ENCODE assay signal across 14 mouse cellular contexts in genomic region chr17:33798306-33798705, GRCm38 (mm10). TPM values are rescaled to one million over a fixed set of nuclear protein-coding genes. Genes with fewer than 3 reads are reported as not detected.
A peak's percentile ranks its signal among the peaks of the same experiment; 100 is the strongest.
DNase-seq lines count a peak whose midpoint lies in the region; ATAC-seq and TF ChIP-seq lines count a peak whose summit lies in the region.
"Had no signal": no experiment of that assay in that cellular context is flagged by ENCODE, and none has a peak within 500 bp of the region (broad histone marks: within the 10 kb centered on the region; RNA-seq: fewer than 3 reads in every experiment).

No protein-coding gene starts in this region.

- H3K9ac ChIP-seq in heart, adult 2 months (ENCODE audit: low read depth, low read length): no peak overlapping the region
- no peak overlapping the region for H3K9ac ChIP-seq in MEL (ENCODE audit: control insufficient read depth, low read depth, low read length, poor library complexity, severe bottlenecking)
- H3K9ac ChIP-seq: forebrain, embryonic 15.5 days; hindbrain, embryonic 15.5 days had no signal

- no peaks in the 10 kb centered on the region for H3K79me2 ChIP-seq in heart, adult 2 months (replicated peaks; ENCODE audit: control insufficient read depth, insufficient read depth, low read length)
- no peaks in the 10 kb centered on the region for H3K79me2 ChIP-seq in MEL (ENCODE audit: control insufficient read depth, insufficient read depth, low read length, poor library complexity)

- TF ChIP-seq CTCF in heart, adult 2 months (IDR thresholded peaks at IDR 0.05): peak; percentile 72
- TF ChIP-seq CTCF in left cerebral cortex, adult 2 months (IDR thresholded peaks at IDR 0.05): peak; percentile 46
- peak in 2 of 3 experiments; percentile 16 to 38; a peak in 3 of 6 replicates for TF ChIP-seq CTCF in MEL (IDR thresholded peaks at IDR 0.05 in 2 of 3, conservative IDR thresholded peaks at IDR 0.05 in 1 of 3; ENCODE audit: control insufficient read depth in 1 of 3, insufficient read depth in 1 of 3, low read depth in 2 of 3, low read length in 3 of 3, poor library complexity in 1 of 3, severe bottlenecking in 1 of 3)

- H3K4me1 ChIP-seq in heart, adult 2 months (ENCODE audit: control insufficient read depth, insufficient read depth, low read length): peaks cover 1% of the 10 kb centered on the region; the same call in 1 of the 2 replicates
- no peaks in the 10 kb centered on the region for H3K4me1 ChIP-seq in heart, embryonic 10.5 days
- H3K4me1 ChIP-seq in MEL (ENCODE audit: control insufficient read depth in 1 of 2, insufficient read depth in 2 of 2, low read length in 2 of 2): no peaks in the 10 kb centered on the region; a peak in 1 of 4 replicates
- H3K4me1 ChIP-seq: forebrain, embryonic 15.5 days; hindbrain, embryonic 15.5 days had no signal

- H3K4me3 ChIP-seq in heart, adult 2 months: no peak overlapping the region
- no peak overlapping the region for H3K4me3 ChIP-seq in heart, embryonic 10.5 days
- H3K4me3 ChIP-seq in left cerebral cortex, adult 2 months: no peak overlapping the region
- H3K4me3 ChIP-seq in MEL (ENCODE audit: control insufficient read depth in 1 of 2, insufficient read depth in 1 of 2, low read depth in 2 of 2, low read length in 2 of 2): no peak overlapping the region
- H3K4me3 ChIP-seq: forebrain, embryonic 15.5 days; hindbrain, embryonic 15.5 days had no signal

- TF ChIP-seq RAD21 in MEL (IDR thresholded peaks at IDR 0.05; ENCODE audit: low read depth, low read length): peak; percentile 52

- H3K9me3 ChIP-seq in heart, embryonic 10.5 days: no peaks in the 10 kb centered on the region
- no peaks in the 10 kb centered on the region for H3K9me3 ChIP-seq in MEL (replicated peaks; ENCODE audit: insufficient read depth, low read length)
- H3K9me3 ChIP-seq: forebrain, embryonic 15.5 days; hindbrain, embryonic 15.5 days had no signal

- 0 out of 2 replicates have a peak, but pooled peaks have one; percentile 29 for TF ChIP-seq EP300 in heart, adult 2 months (IDR thresholded peaks at IDR 0.05; ENCODE audit: insufficient read depth, low read depth, low read length)
- TF ChIP-seq EP300 in MEL (IDR thresholded peaks at IDR 0.05; ENCODE audit: low read depth in 1 of 2, low read length in 2 of 2): no peak

- H3K27me3 ChIP-seq in heart, adult 2 months (ENCODE audit: control insufficient read depth, insufficient read depth, low read length): no peaks in the 10 kb centered on the region
- H3K27me3 ChIP-seq in heart, embryonic 10.5 days (ENCODE audit: insufficient read depth, poor library complexity, severe bottlenecking): peaks cover 58% of the 10 kb centered on the region
- no peaks in the 10 kb centered on the region for H3K27me3 ChIP-seq in MEL (ENCODE audit: control insufficient read depth in 1 of 2, insufficient read depth in 2 of 2, low read length in 2 of 2)
- H3K27me3 ChIP-seq: forebrain, embryonic 15.5 days; hindbrain, embryonic 15.5 days had no signal

- no peak for TF ChIP-seq POLR2A in heart, adult 2 months (IDR thresholded peaks at IDR 0.05; ENCODE audit: insufficient read depth, low read depth, low read length)
- no peak for TF ChIP-seq POLR2A in MEL (IDR thresholded peaks at IDR 0.05; ENCODE audit: control insufficient read depth in 1 of 2, insufficient read depth in 1 of 2, low read depth in 1 of 2, low read length in 2 of 2, poor library complexity in 1 of 2)

- H3K27ac ChIP-seq in heart, adult 2 months: no peak overlapping the region
- H3K27ac ChIP-seq in heart, embryonic 10.5 days: no peak overlapping the region
- no peak overlapping the region for H3K27ac ChIP-seq in left cerebral cortex, adult 2 months
- no peak overlapping the region for H3K27ac ChIP-seq in MEL (ENCODE audit: control insufficient read depth, low read depth, low read length)
- H3K27ac ChIP-seq: forebrain, embryonic 15.5 days; hindbrain, embryonic 15.5 days had no signal

- WGBS in heart, adult 2 months: 21% methylated on average over 3 of the region's 3 CpGs
- WGBS in heart, embryonic 10.5 days: 42% methylated on average over 3 of the region's 3 CpGs

- 0 out of 2 replicates have a peak, but pooled peaks cover 1% of the 10 kb centered on the region for H3K36me3 ChIP-seq in heart, adult 2 months (ENCODE audit: control insufficient read depth, insufficient read depth, low read length)
- H3K36me3 ChIP-seq in heart, embryonic 10.5 days: no peaks in the 10 kb centered on the region
- H3K36me3 ChIP-seq in MEL (ENCODE audit: control insufficient read depth in 1 of 2, insufficient read depth in 2 of 2, low read length in 2 of 2): no peaks in the 10 kb centered on the region
- H3K36me3 ChIP-seq: forebrain, embryonic 15.5 days; hindbrain, embryonic 15.5 days had no signal

- no peak for DNase-seq in heart, adult 2 months
- DNase-seq in heart, embryonic 10.5 days (ENCODE audit: low spot score): no peak
- DNase-seq in left cerebral cortex, adult 2 months (ENCODE audit: extremely low spot score in 1 of 2, low spot score in 2 of 2): no peak
- no peak for DNase-seq in left cerebral cortex, adult 8-10 months (ENCODE audit: low spot score in 2 of 2)
- no peak for DNase-seq in MEL (ENCODE audit: low read depth, low spot score)
- peak; percentile 72 for DNase-seq in lung, postnatal 10 days
- no peak for DNase-seq in adrenal gland, adult 8-10 months
- DNase-seq: adrenal gland, postnatal 10 days; cerebellum, adult 2 months; layer of hippocampus, postnatal 36 days; thymus, postnatal 14 days had no signal

- intact Hi-C loops in heart, adult 2 months (cut with DNase I): no loop called here
- intact Hi-C loops in left cerebral cortex, adult 2 months (cut with DNase I): loop anchor here (2.0 kb wide), 1 partner anchor 54 kb away; no protein-coding TSS in a partner anchor

- ATAC-seq in activated CD4-positive, CD25-positive, alpha-beta regulatory T cell, adult 4 months: no peak
- ATAC-seq: forebrain, embryonic 15.5 days had no signal

RNA-seq across cellular contexts. Expression of gene Kank3, which starts 12.0 kb away (rescaled TPM):
- 10 to 100 TPM; 54.6 to 61.0 TPM for total RNA-seq in heart, adult 2 months (2021)
- 139 and 168 TPM in 2 replicates for polyA plus RNA-seq in heart, adult 2 months (2012; rRNA removed)
- 37.1 and 47.9 TPM in 2 replicates for polyA plus RNA-seq in heart, embryonic 10.5 days (2016; fragmentation: Nextera tagmentation; extraction: Ambion mirVana)
- total RNA-seq in left cerebral cortex, adult 2 months (2021): 10 to 100 TPM; 32.3 to 38.7 TPM
- 10 to 100 TPM; 27.6 to 33.8 (median 31.5) TPM for total RNA-seq in left cerebral cortex, adult 8-10 months (2022)
- total RNA-seq in MEL (2012; rRNA removed): 5.0 and 5.2 TPM in 2 replicates
- polyA plus RNA-seq in MEL (2012; ENCODE audit: insufficient read depth in 1 of 2, insufficient read length in 2 of 2, low read depth in 1 of 2, low replicate concordance in 2 of 2, missing spikeins in 1 of 2): 1 to 10 TPM in 1 of 2 experiments, not detected in 1; 5.5 TPM
- polyA plus RNA-seq in activated CD4-positive, CD25-positive, alpha-beta regulatory T cell, adult 4 months (2017; shearing (Covaris generic)): 1 to 10 TPM; 1.9 to 3.3 TPM
- 100 to 1,000 TPM in 3 of 4 experiments, 10 to 100 TPM in 1; 69.8 to 130 (median 111) TPM for total RNA-seq in adrenal gland, adult 8-10 months (2022)

RNA-seq across cellular contexts. Expression of gene Angptl4, which starts 16.7 kb away (rescaled TPM):
- 1 to 10 TPM; 4.7 to 7.2 TPM for total RNA-seq in heart, adult 2 months (2021)
- polyA plus RNA-seq in heart, adult 2 months (2012; rRNA removed): 13.2 and 18.9 TPM in 2 replicates
- 7.4 and 19.8 TPM in 2 replicates for polyA plus RNA-seq in heart, embryonic 10.5 days (2016; fragmentation: Nextera tagmentation; extraction: Ambion mirVana)
- total RNA-seq in left cerebral cortex, adult 2 months (2021): 1 to 10 TPM; 3.4 to 4.3 TPM
- 1 to 10 TPM; 2.3 to 3.2 (median 2.5) TPM for total RNA-seq in left cerebral cortex, adult 8-10 months (2022)
- 11.7 and 13.5 TPM in 2 replicates for total RNA-seq in MEL (2012; rRNA removed)
- 10 to 100 TPM in 1 of 2 experiments, not detected in 1; 15.8 TPM for polyA plus RNA-seq in MEL (2012; ENCODE audit: insufficient read depth in 1 of 2, insufficient read length in 2 of 2, low read depth in 1 of 2, low replicate concordance in 2 of 2, missing spikeins in 1 of 2)
- polyA plus RNA-seq in activated CD4-positive, CD25-positive, alpha-beta regulatory T cell, adult 4 months (2017; shearing (Covaris generic)): 1 to 10 TPM; 3.7 to 4.8 TPM
- 10 to 100 TPM; 37.2 to 78.4 (median 46.3) TPM for total RNA-seq in adrenal gland, adult 8-10 months (2022)

RNA-seq across cellular contexts. Expression of gene Rps28, which starts 26.1 kb away (rescaled TPM):
- total RNA-seq in heart, adult 2 months (2021): 100 to 1,000 TPM; 683 to 757 TPM
- 329 and 480 TPM in 2 replicates for polyA plus RNA-seq in heart, adult 2 months (2012; rRNA removed)
- 576 and 657 TPM in 2 replicates for polyA plus RNA-seq in heart, embryonic 10.5 days (2016; fragmentation: Nextera tagmentation; extraction: Ambion mirVana)
- total RNA-seq in left cerebral cortex, adult 2 months (2021): 100 to 1,000 TPM; 600 to 661 TPM
- 100 to 1,000 TPM; 672 to 810 (median 775) TPM for total RNA-seq in left cerebral cortex, adult 8-10 months (2022)
- total RNA-seq in MEL (2012; rRNA removed): 3,378 and 3,556 TPM in 2 replicates
- 1,000 to 10,000 TPM in 1 of 2 experiments, 100 to 1,000 TPM in 1; 994 to 2,154 TPM for polyA plus RNA-seq in MEL (2012; ENCODE audit: insufficient read depth in 1 of 2, insufficient read length in 2 of 2, low read depth in 1 of 2, low replicate concordance in 2 of 2, missing spikeins in 1 of 2)
- polyA plus RNA-seq in activated CD4-positive, CD25-positive, alpha-beta regulatory T cell, adult 4 months (2017; shearing (Covaris generic)): 1,000 to 10,000 TPM; 1,524 to 2,342 TPM
- 1,000 to 10,000 TPM; 1,538 to 1,820 (median 1,607) TPM for total RNA-seq in adrenal gland, adult 8-10 months (2022)

RNA-seq across cellular contexts. Expression of gene Ndufa7, which starts 26.1 kb away (rescaled TPM):
- total RNA-seq in heart, adult 2 months (2021): 100 to 1,000 TPM; 609 to 707 TPM
- 755 and 759 TPM in 2 replicates for polyA plus RNA-seq in heart, adult 2 months (2012; rRNA removed)
- 482 and 487 TPM in 2 replicates for polyA plus RNA-seq in heart, embryonic 10.5 days (2016; fragmentation: Nextera tagmentation; extraction: Ambion mirVana)
- 100 to 1,000 TPM; 190 to 211 TPM for total RNA-seq in left cerebral cortex, adult 2 months (2021)
- total RNA-seq in left cerebral cortex, adult 8-10 months (2022): 100 to 1,000 TPM; 193 to 206 (median 201) TPM
- total RNA-seq in MEL (2012; rRNA removed): 359 and 370 TPM in 2 replicates
- 100 to 1,000 TPM in 1 of 2 experiments, not detected in 1; 326 TPM for polyA plus RNA-seq in MEL (2012; ENCODE audit: insufficient read depth in 1 of 2, insufficient read length in 2 of 2, low read depth in 1 of 2, low replicate concordance in 2 of 2, missing spikeins in 1 of 2)
- polyA plus RNA-seq in activated CD4-positive, CD25-positive, alpha-beta regulatory T cell, adult 4 months (2017; shearing (Covaris generic)): 100 to 1,000 TPM; 389 to 432 TPM
- 100 to 1,000 TPM; 371 to 504 (median 430) TPM for total RNA-seq in adrenal gland, adult 8-10 months (2022)

RNA-seq across cellular contexts. Expression of gene Rab11b, which starts 38.0 kb away (rescaled TPM):
- total RNA-seq in heart, adult 2 months (2021): 100 to 1,000 TPM; 238 to 272 TPM
- polyA plus RNA-seq in heart, adult 2 months (2012; rRNA removed): 388 and 477 TPM in 2 replicates
- 316 and 329 TPM in 2 replicates for polyA plus RNA-seq in heart, embryonic 10.5 days (2016; fragmentation: Nextera tagmentation; extraction: Ambion mirVana)
- total RNA-seq in left cerebral cortex, adult 2 months (2021): 100 to 1,000 TPM; 345 to 358 TPM
- total RNA-seq in left cerebral cortex, adult 8-10 months (2022): 100 to 1,000 TPM; 351 to 365 (median 357) TPM
- total RNA-seq in MEL (2012; rRNA removed): 24.0 and 26.3 TPM in 2 replicates
- 100 to 1,000 TPM in 1 of 2 experiments, not detected in 1; 105 TPM for polyA plus RNA-seq in MEL (2012; ENCODE audit: insufficient read depth in 1 of 2, insufficient read length in 2 of 2, low read depth in 1 of 2, low replicate concordance in 2 of 2, missing spikeins in 1 of 2)
- 100 to 1,000 TPM; 227 to 308 TPM for polyA plus RNA-seq in activated CD4-positive, CD25-positive, alpha-beta regulatory T cell, adult 4 months (2017; shearing (Covaris generic))
- total RNA-seq in adrenal gland, adult 8-10 months (2022): 100 to 1,000 TPM; 251 to 297 (median 270) TPM
